Mouse (Mus musculus): Measurements from ENCODE around the gene Foxb2.
"Not testable (repeated sequence)": the region's sequence is repeated elsewhere in the genome, so short reads cannot be mapped to it uniquely, and the experiment has no call there.

The Foxb2 gene

GRCm38 (mm10) chr19:16873221-16873861 is at the start of gene Foxb2:
Gene Foxb2 (minus strand): TSS chr19:16873805.
- DNase-seq (ENCODE audit: low read depth, low spot score): no peak

GRCm38 (mm10) chr19:16911507-16911906 is 37.9 kb upstream of the Foxb2 start:
- DNase-seq (ENCODE audit: low read depth, low spot score): no peak

DNA sequence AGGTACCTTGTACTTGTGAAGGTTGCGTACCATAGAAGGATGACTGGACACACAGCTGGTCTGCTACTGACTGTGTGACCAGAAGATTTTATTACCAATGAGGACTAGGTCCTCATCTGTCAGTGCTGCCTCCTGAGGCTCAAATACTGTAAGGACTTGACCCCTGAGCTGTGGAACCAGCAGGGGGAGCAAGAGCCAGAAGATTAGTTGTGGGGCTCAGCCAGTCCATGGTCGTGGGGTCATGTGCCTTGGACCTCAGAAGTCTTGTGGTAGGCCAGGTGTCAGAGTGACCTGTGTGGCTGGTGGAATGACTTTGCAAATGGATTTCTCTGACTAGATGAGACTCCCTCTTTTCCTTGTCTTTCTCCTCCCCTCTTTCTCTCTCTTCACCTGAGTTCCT is 29.5 kb upstream of the Foxb2 start:
- DNase-seq (ENCODE audit: low read depth, low spot score): peak; percentile 27

DNA sequence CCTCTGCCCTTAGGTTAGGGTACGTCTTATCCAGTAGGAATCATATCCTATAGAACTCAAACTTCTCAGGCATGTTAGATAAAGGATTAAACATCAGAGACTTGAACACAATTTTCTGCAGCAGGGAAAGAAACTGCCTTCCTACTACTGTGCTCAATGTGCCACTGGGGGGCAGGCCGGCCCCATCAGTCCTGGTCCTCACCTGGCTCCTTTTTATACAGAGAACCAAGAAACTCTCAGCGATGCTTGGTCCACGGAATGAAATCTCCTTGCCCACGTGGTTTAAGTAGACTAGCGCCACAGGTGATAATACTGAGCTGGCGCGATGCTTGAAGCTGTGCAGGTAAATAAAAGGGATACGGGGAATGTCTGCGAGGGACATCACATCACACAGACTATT is 26.1 kb upstream of the Foxb2 start:
- no peak for DNase-seq (ENCODE audit: low read depth, low spot score)

- no peak for DNase-seq (ENCODE audit: low read depth, low spot score)
These were observed 25.0 kb upstream of the Foxb2 start for GRCm38 (mm10) chr19:16898576-16898975.

- no peak for DNase-seq (ENCODE audit: low read depth, low spot score)
These were observed 2.8 kb upstream of the Foxb2 start for GRCm38 (mm10) chr19:16876458-16876770.

DNA sequence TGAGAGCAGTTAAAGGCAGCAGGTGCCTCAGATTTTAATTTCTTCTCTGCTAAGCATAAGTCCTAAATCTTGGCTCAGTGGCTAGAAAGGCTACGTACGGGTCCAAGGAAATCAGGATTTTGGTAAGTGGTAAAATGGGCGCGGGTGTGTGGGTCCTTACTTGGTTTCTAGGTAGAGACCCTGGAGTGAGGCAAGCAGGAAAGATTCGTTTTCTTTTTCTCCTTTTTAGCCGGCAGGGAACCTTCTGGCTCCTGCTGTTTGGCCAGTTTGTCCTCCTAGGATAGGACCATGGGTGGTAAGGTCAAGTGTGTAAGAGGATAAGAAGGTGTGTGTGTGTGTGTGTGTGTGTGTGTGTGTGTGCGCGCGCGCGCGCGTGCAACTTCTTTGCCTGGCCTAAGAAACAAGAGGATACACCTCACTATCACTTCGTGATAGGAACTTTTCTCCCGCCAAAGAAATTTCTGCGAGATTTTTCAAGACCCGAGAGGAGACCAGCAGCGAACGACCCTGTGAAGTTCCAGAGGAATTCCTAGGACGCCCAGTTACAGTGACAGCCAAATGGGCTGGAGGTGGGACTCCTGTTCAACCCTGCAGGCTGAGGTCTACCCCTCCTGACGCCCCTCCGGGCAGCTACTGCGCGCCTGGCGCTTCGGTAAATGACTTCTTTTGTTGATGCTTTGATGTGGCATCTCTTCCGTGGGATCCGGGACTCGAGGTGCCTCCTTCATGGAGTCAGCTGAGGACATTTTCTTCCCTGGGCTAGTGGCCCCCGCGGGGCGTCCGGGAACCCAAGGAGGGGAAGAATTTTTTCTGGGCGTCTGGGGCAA is 2.2 kb upstream of the Foxb2 start:
- DNase-seq (ENCODE audit: low read depth, low spot score): no peak

DNA sequence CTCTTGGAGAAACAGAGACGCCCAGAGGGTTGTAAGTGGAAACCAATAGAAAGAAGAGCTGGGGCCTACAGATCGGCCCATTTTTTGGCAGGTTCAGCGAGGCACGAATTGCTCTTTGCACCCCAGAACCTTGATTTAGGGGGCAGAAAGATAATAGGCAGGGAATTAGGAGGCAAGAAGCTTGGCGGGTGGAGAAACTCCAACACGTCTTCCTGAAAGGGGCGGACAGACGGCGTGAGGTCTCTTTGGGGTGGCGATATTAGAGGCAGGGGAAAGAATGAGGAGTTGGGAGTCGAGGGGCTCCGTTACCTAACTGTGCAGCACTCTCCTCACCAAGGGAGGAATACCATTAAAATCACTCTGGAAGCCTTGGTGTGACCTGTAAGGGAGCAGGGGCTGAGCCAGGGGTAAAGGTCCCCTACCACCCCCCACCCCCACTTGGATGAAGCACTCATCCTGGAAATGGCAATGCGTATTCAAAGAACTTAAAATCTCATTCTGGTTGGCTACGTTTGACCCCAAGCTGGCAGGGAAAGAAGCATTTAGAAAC is 1.5 kb upstream of the Foxb2 start:
- no peak for DNase-seq (ENCODE audit: low read depth, low spot score)

DNA sequence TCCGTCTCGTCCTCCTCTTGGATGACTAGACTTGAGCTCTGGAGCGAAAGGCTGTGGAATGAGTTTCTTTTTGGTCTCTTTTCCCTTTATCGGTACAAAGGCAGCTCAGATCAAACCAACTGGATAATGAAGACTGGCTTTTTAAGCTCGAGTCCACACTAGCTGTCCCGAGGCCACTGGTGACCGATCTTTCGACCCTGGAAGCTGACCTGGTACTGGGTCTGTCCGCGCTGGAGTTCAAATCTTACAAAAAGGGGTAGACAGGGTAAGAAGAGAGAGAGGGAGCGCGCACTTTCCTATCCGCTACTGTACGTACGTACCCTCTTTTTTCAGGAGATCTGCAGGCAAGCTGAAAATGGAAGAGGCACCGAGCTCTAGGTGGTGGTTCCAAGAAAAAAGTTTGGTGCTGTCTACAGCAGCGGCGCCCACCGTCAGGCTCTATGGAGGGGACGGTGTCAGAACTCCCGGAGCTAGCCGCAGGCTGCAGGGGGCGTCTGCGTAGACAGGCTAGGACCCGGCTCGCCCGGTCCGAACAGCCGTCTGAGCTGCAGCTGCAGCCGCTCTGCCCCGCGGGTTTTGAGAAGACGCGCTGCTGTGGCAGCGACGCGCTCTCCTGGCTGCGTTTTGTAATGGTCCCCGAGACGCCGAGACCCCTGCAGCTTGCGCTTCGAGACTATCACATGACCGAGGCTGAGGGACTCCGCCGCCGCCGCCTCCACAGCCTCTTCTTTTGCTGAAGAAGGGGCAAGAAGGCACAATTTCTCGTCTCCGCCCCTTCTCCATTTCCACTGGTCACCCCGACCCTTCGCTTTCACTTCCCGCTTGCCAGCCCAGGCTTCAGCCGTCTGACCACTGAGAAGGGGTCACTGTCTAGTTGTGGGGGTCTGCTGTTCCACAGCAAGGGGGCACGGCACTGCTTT is 597 bp upstream of the Foxb2 start:
- no peak for DNase-seq (ENCODE audit: low read depth, low spot score)

DNA sequence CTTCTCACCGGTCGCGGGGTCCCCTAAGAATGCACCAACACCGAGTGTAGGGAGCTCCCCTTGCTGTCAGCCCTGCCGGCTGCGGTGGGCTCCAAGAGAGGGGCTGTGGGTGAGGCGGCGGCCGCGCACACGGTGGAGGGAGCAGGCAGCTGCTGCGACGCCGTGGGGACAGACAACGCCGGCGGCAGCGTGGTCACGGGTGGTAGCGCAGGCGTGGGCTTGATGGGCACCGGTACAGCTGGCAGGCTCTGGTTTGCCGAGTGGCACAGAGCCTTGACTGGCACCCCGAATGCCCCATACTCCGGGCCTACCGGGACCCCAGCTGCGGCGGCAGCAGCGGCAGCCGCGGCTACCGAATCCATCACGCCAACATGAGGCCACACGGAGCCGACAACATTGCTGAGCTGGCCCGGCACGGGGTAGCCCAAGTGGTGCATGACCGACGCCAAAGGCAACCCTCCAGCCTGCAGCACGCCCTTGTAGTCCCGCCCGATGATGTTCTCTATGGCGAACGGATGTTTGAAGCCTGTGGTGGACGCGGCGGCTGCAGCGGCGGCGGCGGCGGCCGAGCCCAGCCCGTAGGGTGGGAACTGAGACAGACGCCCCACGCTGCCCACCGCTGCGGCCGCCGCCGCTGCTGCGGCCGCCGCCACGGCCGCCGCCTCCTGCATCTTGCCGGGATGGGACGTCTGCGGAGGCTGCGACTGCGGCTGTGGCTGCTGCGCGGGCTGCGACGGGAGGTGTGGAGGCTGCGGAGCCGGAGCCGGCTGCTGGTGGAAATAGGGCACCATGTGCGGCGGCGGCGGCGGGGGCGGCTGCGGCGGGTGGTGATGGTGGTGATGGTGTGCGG is 1.0 kb downstream of the Foxb2 start:
- no peak for DNase-seq (ENCODE audit: low read depth, low spot score)

GRCm38 (mm10) chr19:16871192-16871760 is 2.3 kb downstream of the Foxb2 start:
- no peak for DNase-seq (ENCODE audit: low read depth, low spot score)

DNA sequence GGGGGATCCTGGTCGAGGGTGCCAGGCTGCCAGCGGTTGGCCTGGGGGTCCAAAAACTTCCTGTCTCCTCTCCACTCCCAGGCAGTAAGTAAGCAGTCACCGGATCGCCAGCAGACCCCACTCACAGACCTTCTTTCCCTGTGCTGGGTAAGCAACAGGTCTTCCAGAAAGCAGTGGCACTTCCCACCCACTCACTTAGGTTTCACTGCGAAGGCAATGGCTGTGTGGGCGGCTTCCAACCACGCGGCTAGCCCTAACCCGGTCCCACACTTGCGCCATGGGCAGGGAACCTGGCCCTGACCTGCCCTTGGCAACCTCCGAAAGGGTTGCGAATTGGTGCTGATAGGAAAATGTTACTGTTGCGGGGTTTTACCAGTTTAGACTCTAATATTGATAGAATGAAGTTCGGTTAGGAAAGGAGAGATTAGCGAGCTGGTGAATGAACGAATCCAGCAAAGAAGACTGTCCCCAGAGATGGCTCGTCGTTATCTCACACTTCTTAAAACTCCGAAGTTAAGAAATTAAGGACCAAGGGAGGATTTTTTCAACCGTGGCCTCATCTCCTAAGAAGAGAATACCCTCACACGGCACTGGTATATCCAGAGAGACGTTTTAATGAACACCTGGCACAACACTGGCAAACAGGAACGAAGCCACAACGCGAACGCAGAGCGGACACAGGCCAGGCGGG is 3.0 kb downstream of the Foxb2 start:
- no peak for DNase-seq (ENCODE audit: low read depth, low spot score)

DNA sequence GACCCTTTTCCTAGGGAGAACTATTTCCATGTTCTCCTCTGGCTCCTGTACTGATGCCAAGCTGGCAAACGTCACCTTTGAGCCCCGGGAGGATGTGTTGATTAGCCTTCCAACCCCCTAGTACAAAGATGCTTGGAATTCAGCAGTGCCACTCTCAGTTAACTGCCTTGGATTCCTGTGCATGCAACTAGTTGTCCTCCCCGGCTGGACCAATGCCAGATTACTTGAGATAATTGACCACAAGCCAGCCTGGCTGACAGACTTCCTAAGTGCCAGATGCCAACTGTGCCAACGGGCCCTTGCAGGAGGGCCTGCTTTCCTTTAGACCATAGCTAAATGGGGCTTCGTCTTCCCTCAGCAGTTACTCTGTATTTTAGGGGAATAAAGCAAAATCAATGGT is 5.1 kb downstream of the Foxb2 start:
- DNase-seq (ENCODE audit: low read depth, low spot score): no peak

GRCm38 (mm10) chr19:16858646-16859045 is 15.0 kb downstream of the Foxb2 start:
- DNase-seq (ENCODE audit: low read depth, low spot score): no peak

- DNase-seq (ENCODE audit: low read depth, low spot score): no peak
These were observed 16.9 kb downstream of the Foxb2 start for GRCm38 (mm10) chr19:16856752-16857151.

DNA sequence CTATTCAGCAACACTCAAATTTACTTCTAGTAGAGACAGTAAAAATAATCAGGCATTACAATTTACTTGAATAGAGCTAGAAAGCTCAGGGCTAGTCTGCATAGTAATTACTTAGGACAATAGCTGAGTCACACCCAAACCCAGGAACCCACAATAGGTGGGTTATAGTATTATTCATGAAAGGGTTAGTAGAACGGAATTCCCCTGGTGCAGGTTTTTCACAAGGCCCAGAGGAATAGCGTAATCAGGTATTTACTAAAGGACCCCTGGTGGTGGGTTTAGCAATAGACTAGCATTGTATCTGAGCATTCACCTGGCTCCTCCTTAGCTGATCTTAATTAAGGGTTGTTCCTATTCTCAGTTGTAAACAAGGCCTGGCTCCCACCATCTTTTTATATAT is 29.5 kb downstream of the Foxb2 start:
- DNase-seq (ENCODE audit: low read depth, low spot score): not testable (repeated sequence)

DNA sequence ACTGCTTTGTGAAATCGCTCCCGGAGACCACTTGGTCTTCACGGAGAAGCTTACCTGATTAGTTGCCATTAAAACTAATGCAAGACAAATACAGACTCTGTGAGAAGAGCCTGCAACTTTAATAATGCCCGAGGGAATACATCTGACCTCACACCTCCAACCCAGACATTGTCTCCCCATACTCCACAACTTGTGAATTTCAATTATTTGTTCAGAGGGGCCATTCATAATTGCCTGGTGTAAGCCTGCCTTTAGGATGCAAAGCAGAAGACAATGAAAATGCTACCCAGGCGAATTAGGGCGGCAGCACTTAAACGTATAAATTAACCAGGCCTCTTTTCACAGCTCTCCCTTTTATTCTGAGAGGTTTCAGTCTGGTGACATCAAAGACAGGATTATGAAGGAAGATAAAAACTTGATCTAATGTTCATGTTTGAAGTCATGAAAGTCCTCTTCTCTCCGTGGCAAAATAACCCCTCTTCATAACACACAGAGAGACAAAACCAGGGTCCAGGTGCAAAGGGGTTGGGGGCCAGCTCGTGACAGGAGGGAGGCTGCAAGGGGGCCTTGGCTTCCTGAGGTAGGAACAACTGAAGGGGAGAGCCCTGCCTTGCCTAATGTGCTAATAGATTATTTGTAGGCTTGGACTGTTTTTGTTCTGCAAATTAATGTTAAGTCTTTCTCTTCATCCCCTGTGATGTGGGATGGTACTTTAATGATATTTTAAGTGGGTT is 31.9 kb downstream of the Foxb2 start:
- DNase-seq (ENCODE audit: low read depth, low spot score): no peak

DNA sequence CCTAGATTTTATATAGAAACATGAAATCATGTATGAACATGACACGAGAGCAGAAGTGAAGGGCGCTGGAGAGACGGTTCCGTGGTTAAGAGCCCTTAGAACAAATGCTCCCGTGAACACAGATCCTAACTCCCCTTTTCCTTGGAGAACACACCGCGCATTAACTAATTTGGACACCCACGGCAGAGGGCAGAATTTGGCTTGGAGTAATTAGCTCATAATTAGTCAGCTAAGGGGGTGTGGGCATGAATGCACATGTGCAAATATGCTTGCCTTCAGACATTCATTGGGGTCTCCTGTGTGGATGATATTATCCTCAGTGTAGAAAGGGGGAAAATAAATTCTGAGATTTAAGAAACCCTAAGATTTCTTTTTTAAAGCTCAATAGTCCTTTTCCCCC is 32.6 kb downstream of the Foxb2 start:
- no peak for DNase-seq (ENCODE audit: low read depth, low spot score)

DNA sequence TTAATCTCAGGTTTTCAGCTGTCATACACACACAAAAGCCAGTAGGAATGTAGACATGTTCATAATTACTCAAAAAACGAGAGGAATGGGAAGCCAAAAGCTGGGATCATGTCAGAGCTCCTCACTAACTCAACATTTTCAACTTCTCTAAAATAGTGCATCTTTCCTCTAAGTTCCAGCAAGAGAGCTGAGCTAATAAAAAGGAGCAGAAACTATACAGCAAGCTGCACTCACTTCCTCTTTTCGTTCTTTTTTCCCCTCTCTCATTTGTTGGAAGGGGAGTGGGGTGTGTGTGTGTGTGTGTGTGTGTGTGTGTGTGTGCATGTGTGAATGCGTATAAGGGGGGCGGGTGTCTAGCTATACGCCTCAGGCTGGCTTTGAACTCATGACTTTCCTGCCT is 45.9 kb downstream of the Foxb2 start:
- DNase-seq (ENCODE audit: low read depth, low spot score): peak; percentile 8

- DNase-seq (ENCODE audit: low read depth, low spot score): no peak
These were observed 48.4 kb downstream of the Foxb2 start for GRCm38 (mm10) chr19:16825228-16825627.

Measured in A20 (cell line).